Mouse (Mus musculus): Measurements from ENCODE around the gene Dppa4.
"Not testable (repeated sequence)": the region's sequence is repeated elsewhere in the genome, so short reads cannot be mapped to it uniquely, and the experiment has no call there.

Dppa4 gene

DNA sequence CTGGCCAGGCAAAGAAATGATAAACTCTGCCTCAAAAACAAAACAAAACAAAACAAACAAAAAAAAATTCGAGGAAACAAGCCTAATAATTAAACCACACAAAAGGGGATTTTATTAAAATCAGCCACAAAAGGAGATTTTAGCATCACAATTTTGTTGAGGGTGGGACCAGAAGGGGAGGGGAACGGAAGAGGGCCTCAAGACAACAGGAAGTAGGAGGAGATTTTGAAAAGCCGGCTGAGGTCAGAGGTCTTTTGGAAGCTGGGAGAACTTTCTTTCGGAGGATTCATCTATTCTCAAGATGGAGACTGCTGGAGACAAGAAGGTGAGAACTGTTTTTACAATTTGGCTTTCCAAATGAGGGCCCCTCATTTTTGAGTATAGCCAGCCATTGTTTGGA lies at the start of gene Dppa4:
TSS of gene Dppa4 (plus strand) at position 217 of the 400 bp plus-strand sequence.
- DNase-seq (ENCODE audit: low spot score), result no peak

GRCm38 (mm10) chr16:48234999-48235398 lies 48.5 kb upstream of the Dppa4 start:
- DNase-seq (ENCODE audit: low spot score), result no peak

GRCm38 (mm10) chr16:48237676-48238075 lies 45.9 kb upstream of the Dppa4 start:
- no peak for DNase-seq (ENCODE audit: low spot score)

GRCm38 (mm10) chr16:48247044-48247661 lies 36.4 kb upstream of the Dppa4 start:
- DNase-seq (ENCODE audit: low spot score), result no peak

GRCm38 (mm10) chr16:48252824-48253223 lies 30.7 kb upstream of the Dppa4 start:
- DNase-seq (ENCODE audit: low spot score), result no peak

- no peak for DNase-seq (ENCODE audit: low spot score)
Measured at GRCm38 (mm10) chr16:48254584-48254983, 28.9 kb upstream of the Dppa4 start.

DNA sequence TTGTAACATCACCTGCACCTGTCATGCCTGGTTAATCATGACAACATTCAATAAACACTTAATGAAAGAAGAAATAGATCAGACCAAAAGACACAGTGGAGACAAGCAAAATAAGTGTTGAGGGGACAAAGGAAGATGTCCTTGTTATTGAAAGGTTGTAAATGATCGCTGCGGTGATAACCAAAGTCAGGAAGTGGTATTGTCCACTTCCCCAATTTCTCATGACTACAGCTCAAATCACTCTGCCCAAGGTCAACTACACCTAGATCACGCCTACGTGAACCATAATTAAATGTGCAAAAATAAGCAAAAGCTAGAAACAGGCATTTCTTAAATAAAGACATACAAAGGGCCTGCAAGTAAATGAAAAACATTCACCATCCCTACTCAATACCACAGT lies 24.0 kb upstream of the Dppa4 start:
- DNase-seq (ENCODE audit: low spot score), result no peak

DNA sequence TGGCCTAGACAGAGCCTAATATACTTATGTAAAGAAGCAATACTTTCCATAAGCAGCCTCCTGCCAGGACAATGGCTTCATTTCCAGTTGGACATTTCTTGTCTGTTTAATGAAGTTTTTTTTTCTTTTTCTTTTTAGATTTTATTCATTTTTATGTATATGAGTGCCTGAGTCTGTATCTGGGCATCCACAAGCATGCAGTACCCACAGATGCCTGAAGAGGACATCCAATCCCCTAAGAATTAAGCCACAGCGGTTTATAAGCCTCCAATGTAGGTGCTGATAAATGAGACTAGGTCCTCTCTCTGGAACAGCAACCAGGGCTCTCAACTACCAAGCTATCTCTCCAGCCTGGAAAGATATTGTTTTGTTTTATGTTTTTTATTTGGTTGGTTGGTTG lies 20.6 kb upstream of the Dppa4 start:
- DNase-seq (ENCODE audit: low spot score), result no peak

DNA sequence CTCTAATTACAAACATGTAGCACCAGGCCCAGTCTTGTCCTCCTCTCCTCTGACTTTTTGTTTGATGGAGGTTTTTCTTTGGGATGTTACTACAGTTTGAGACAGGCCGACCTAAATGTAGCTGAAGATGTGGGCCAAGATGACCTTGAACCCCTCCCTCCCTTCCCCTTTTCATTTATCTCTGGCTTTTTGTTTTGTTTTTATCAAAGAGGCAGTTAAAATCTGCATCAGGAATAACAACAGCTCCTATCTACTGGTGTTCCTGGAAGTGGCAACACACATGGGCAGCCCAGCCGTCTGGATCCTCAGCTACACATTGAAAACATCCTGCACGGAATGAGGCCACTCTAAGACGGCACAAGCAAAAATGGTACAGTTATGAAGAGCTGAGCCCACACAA lies 17.7 kb upstream of the Dppa4 start:
- DNase-seq (ENCODE audit: low spot score), result no peak

DNA sequence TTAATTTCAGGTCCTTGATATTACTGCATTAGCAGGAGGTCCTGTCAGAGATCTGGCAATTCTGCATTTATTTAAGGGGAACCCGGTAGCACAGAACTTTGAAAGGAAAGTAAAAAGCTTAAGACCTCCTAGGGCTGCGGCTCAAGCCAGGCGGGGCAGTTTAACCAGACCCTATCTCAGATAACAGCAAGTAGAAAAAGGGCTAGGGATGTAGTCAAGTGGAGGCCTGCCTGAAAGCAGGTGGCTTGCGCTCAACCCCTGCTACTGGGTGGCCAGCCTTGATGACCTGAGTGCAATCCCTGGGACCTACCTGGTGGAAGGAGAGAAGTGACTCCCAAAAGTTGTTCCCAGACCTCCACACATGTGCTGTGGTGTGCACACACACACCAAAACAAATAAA lies 6.6 kb upstream of the Dppa4 start:
- no peak for DNase-seq (ENCODE audit: low spot score)

GRCm38 (mm10) chr16:48280883-48281282 lies 2.6 kb upstream of the Dppa4 start:
- DNase-seq (ENCODE audit: low spot score), result no peak

GRCm38 (mm10) chr16:48282801-48283200 lies 732 bp upstream of the Dppa4 start:
- DNase-seq (ENCODE audit: low spot score), result no peak

GRCm38 (mm10) chr16:48285517-48285916 lies 2.0 kb downstream of the Dppa4 start:
- DNase-seq (ENCODE audit: low spot score), result no peak

GRCm38 (mm10) chr16:48297384-48298136 lies 14.0 kb downstream of the Dppa4 start:
- DNase-seq (ENCODE audit: low spot score), result no peak

DNA sequence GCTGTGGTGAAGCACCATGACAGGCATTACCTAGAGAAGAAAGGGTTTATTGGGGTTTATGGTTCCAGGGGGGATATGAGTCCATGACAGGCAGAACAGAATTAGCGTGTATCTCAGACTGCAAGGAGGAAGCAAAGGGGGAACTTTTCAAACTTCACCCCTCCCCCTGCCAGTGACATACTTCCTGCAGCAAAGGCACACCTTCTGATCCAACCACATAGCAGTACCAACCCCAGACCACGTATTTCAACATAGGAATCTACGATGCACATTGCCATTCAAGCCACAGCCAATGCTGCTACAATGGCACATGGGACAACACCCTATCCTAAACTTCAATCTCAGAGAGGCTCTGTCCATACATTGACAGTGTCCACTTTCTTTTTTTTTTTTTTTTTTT lies 16.4 kb downstream of the Dppa4 start:
- no peak for DNase-seq (ENCODE audit: low spot score)

- DNase-seq (ENCODE audit: low spot score), result no peak
Measured at GRCm38 (mm10) chr16:48303509-48303908, 20.0 kb downstream of the Dppa4 start, which contains the start of gene Dppa2. Gene Dppa2, plus strand, starts transcription at chr16:48303908.

DNA sequence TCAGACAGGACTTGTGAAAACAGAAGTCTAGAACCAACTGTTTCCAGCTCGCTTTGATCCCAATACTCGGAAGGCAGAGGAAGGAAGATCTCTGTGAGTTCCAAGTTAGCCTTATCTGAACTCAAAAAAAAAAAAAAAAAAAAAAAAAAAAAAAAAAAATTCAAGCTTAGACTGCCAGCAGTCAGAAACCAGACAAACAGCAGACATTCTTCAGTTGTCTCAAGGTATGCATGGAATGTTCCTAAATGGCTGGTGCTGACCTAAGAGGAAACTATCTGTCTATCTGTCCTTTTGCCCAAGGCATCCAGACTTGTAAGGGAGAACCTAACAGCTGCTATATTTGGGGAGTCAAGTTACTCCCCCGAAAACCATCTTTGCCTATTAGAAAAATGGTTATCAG lies 20.4 kb downstream of the Dppa4 start:
- DNase-seq (ENCODE audit: low spot score), result no peak

GRCm38 (mm10) chr16:48308916-48309315 lies 25.4 kb downstream of the Dppa4 start:
- not testable (repeated sequence) for DNase-seq (ENCODE audit: low spot score)

GRCm38 (mm10) chr16:48309912-48310630 lies 26.5 kb downstream of the Dppa4 start:
- DNase-seq (ENCODE audit: low spot score), result no peak

DNA sequence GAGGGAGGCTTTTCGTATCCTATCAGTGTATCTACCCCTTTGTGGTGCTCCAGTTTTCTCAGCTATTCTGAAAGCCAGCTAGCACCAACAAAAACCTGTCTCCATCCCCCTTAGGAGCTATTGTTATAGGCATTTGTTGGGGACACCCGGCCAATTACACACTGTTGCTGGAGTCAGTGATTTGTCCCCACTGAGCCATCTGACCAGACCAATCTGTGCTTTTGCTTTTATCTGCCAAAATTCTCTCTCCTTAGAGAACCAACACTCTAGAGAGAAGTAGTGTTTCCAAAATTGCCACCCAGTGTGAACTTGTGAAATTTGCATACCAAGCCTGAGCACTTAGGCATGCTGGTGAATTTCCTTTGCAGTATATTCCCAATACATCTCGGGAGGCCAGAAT lies 31.8 kb downstream of the Dppa4 start:
- no peak for DNase-seq (ENCODE audit: low spot score)

DNA sequence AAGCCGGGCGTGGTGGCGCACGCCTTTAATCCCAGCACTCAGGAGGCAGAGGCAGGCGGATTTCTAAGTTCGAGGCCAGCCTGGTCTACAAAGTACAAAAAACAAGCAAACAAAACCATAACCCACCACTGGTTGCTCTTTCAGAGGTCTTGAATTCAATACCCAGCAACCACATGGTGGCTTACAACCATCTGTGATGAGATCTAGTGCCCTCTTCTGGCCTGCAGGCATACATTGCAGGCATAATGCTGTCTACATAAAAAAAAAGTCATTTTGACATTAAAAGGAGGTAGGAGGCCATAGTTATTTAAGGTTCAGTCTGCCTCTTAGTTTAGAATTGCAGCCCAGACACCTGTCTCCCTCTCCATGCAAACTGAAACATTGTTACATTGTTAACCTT lies 37.2 kb downstream of the Dppa4 start:
- no peak for DNase-seq (ENCODE audit: low spot score)

DNA sequence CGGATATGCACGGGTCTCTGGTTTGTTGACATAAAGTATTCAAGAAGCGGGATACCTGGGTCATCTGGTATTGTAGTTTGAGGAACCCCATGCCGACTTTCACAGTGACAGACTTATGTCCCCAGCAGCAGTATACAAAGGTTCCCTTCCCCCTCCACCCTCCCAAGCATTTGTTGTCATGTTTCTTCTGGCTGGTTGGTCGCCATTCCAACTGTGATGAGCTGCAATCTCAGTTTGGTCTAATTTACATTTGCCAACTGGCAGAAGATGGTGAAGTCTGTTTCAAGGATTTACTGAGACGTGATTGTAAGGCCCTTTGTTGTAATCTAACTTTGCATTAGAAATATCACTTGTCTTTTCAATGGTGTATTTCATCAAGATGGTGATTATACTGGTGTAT lies 39.6 kb downstream of the Dppa4 start:
- DNase-seq (ENCODE audit: low spot score), result no peak

Data from urinary bladder, postnatal 25 days (tissue).